Mouse (Mus musculus): Measurements from ENCODE around the gene Wnt5b. TPM values are rescaled to one million over a fixed set of nuclear protein-coding genes. Genes with fewer than 3 reads are reported as not detected.
"Not testable (repeated sequence)": the region's sequence is repeated elsewhere in the genome, so short reads cannot be mapped to it uniquely, and the experiment has no call there.

The Wnt5b gene
- total RNA-seq, 2 experiments from 2014 or later: 0.64 to 1.6 TPM

- DNase-seq: peak in 1 of 2 experiments; percentile 39
These were observed 77.0 kb downstream of the Wnt5b start for GRCm38 (mm10) chr6:119466921-119467784.

GRCm38 (mm10) chr6:119466161-119466560 lies 78.0 kb downstream of the Wnt5b start:
- no peak for DNase-seq
- intact Hi-C loops (cut with DNase I): no loop called here

More at GRCm38 (mm10) chr6:119466921-119467784, 77.0 kb downstream of the Wnt5b start:
- intact Hi-C loops (cut with DNase I): no loop called here

- intact Hi-C loops (cut with DNase I): no loop called here
- no peak for DNase-seq
These were observed 83.8 kb downstream of the Wnt5b start for GRCm38 (mm10) chr6:119460391-119460790.

- DNase-seq: no peak
- intact Hi-C loops (cut with DNase I): no loop called here
These were observed 85.1 kb downstream of the Wnt5b start for GRCm38 (mm10) chr6:119459041-119459440.

- intact Hi-C loops (cut with DNase I): no loop called here
- no peak for DNase-seq
These were observed 86.0 kb downstream of the Wnt5b start for GRCm38 (mm10) chr6:119458166-119458565.

- peak in 1 of 2 experiments; percentile 27 for DNase-seq
- intact Hi-C loops (cut with DNase I): no loop called here
These were observed 92.1 kb downstream of the Wnt5b start for GRCm38 (mm10) chr6:119451981-119452499.

GRCm38 (mm10) chr6:119450965-119451943 lies 92.9 kb downstream of the Wnt5b start:
- intact Hi-C loops (cut with DNase I): no loop called here
- no peak for DNase-seq

- DNase-seq: peak; percentile 37 to 56
- intact Hi-C loops (cut with DNase I): loop anchor here (10.0 kb wide), 1 partner anchor 804 kb away; no protein-coding TSS in a partner anchor
These were observed 95.1 kb downstream of the Wnt5b start for GRCm38 (mm10) chr6:119449060-119449499.

- intact Hi-C loops (cut with DNase I): loop anchor here (10.0 kb wide), 1 partner anchor 804 kb away; no protein-coding TSS in a partner anchor
- no peak for DNase-seq
These were observed 95.7 kb downstream of the Wnt5b start for GRCm38 (mm10) chr6:119448321-119449059.

GRCm38 (mm10) chr6:119445671-119446607 lies 98.2 kb downstream of the Wnt5b start:
- DNase-seq: no peak
- intact Hi-C loops (cut with DNase I): loop anchor here (10.0 kb wide), 1 partner anchor 801 kb away; no protein-coding TSS in a partner anchor

GRCm38 (mm10) chr6:119443742-119444645 lies 100.2 kb downstream of the Wnt5b start:
- peak; percentile 58 to 69 for DNase-seq
- intact Hi-C loops (cut with DNase I): loop anchor here (10.0 kb wide), 1 partner anchor 799 kb away; no protein-coding TSS in a partner anchor

GRCm38 (mm10) chr6:119442729-119443128 lies 101.4 kb downstream of the Wnt5b start:
- not testable (repeated sequence) for DNase-seq
- intact Hi-C loops (cut with DNase I): loop anchor here (10.0 kb wide), 1 partner anchor 798 kb away; no protein-coding TSS in a partner anchor

- DNase-seq: no peak
- intact Hi-C loops (cut with DNase I): loop anchor here (10.0 kb wide), 1 partner anchor 313 kb away; no protein-coding TSS in a partner anchor
These were observed 106.0 kb downstream of the Wnt5b start for GRCm38 (mm10) chr6:119437894-119438761.

GRCm38 (mm10) chr6:119434394-119434793 lies 109.8 kb downstream of the Wnt5b start:
- DNase-seq: no peak
- intact Hi-C loops (cut with DNase I): loop anchor here (5.0 to 10.0 kb wide), 3 partner anchors 82 to 310 kb away; no protein-coding TSS in a partner anchor

GRCm38 (mm10) chr6:119431751-119432324 lies 112.3 kb downstream of the Wnt5b start:
- no peak for DNase-seq
- intact Hi-C loops (cut with DNase I): loop anchor here (5.0 to 10.0 kb wide), 3 partner anchors 80 to 307 kb away; no protein-coding TSS in a partner anchor

GRCm38 (mm10) chr6:119430508-119430907 lies 113.6 kb downstream of the Wnt5b start:
- no peak for DNase-seq
- intact Hi-C loops (cut with DNase I): loop anchor here (5.0 to 10.0 kb wide), 3 partner anchors 78 to 306 kb away; no protein-coding TSS in a partner anchor
